Mouse (Mus musculus) MEL (cell line): Measurements from ENCODE around the gene Cntfr. TPM values are rescaled to one million over a fixed set of nuclear protein-coding genes. Genes with fewer than 3 reads are reported as not detected.
"Not testable (repeated sequence)": the region's sequence is repeated elsewhere in the genome, so short reads cannot be mapped to it uniquely, and the experiment has no call there.

Source experiments
- DNase-seq: peaks from one replicate; pipeline ENCODE4 v3.0.0; 2011; ENCODE audit warnings: low read depth, low spot score
- H3K27ac ChIP-seq: 2 replicates; pipeline ENCODE4 v1.5.1; 2012; ENCODE audit warnings: low read depth, mild to moderate bottlenecking, control low read depth, low read length, moderate library complexity; ENCODE audit not compliant: control insufficient read depth
- H3K27me3 ChIP-seq, 2 experiments: fragments of 150-350 bp in 1 of 2; sonication (generic) in 1 of 2; 2 replicates each; pipeline ENCODE4 v1.6.1; 2012; ENCODE audit warnings: low read length in 2 of 2, mild to moderate bottlenecking in 2 of 2, improper control_type of control experiment in 1 of 2, moderate library complexity in 1 of 2; ENCODE audit not compliant: insufficient read depth in 2 of 2, control insufficient read depth in 1 of 2
- H3K36me3 ChIP-seq, 2 experiments: 2 replicates each; pipeline ENCODE4 v1.6.1; 2012 to 2014; ENCODE audit warnings: low read length in 2 of 2, improper control_type of control experiment in 1 of 2, inconsistent platforms in 1 of 2, mild to moderate bottlenecking in 1 of 2; ENCODE audit not compliant: insufficient read depth in 2 of 2, control insufficient read depth in 1 of 2
- H3K4me1 ChIP-seq, 2 experiments: fragments of 150-350 bp in 1 of 2; sonication (generic) in 1 of 2; 2 replicates each; pipeline ENCODE4 v1.6.1; 2012; ENCODE audit warnings: low read length in 2 of 2, improper control_type of control experiment in 1 of 2, mild to moderate bottlenecking in 1 of 2; ENCODE audit not compliant: insufficient read depth in 2 of 2, control insufficient read depth in 1 of 2
- H3K4me3 ChIP-seq, 2 experiments: fragments of 150-350 bp in 1 of 2; sonication (generic) in 1 of 2; 2 replicates each; pipeline ENCODE4 v1.5.1; 2012; ENCODE audit warnings: low read depth in 2 of 2, low read length in 2 of 2, mild to moderate bottlenecking in 2 of 2, moderate library complexity in 2 of 2, control low read depth in 1 of 2, improper control_type of control experiment in 1 of 2; ENCODE audit not compliant: control insufficient read depth in 1 of 2, insufficient read depth in 1 of 2
- H3K79me2 ChIP-seq: 2 replicates; pipeline ENCODE4 v1.6.1; 2012; ENCODE audit warnings: mild to moderate bottlenecking, low read length, moderate library complexity; ENCODE audit not compliant: control insufficient read depth, poor library complexity, insufficient read depth
- H3K9ac ChIP-seq: 2 replicates; pipeline ENCODE4 v1.6.1; 2012; ENCODE audit warnings: low read depth, mild to moderate bottlenecking, control low read depth, low read length, moderate library complexity; ENCODE audit not compliant: control insufficient read depth, poor library complexity, severe bottlenecking
- H3K9me3 ChIP-seq: fragments of 150-350 bp; sonication (generic); replicated peaks from 2 replicates; pipeline ENCODE4 v1.6.1; 2012; ENCODE audit warnings: mild to moderate bottlenecking, low read length, improper control_type of control experiment, moderate library complexity; ENCODE audit not compliant: insufficient read depth
- polyA plus RNA-seq, 2 experiments: library from polyadenylated mRNA; stranded (reverse) in 1 of 2; unstranded in 1 of 2; fragments of >175 nt in 1 of 2; fragments of >200 nt in 1 of 2; gene quantifications; 2 replicates each; pipeline versions ENCODE4 v1.2.1 to v1.2.4; 2012; ENCODE audit warnings: low replicate concordance in 2 of 2, low read depth in 1 of 2; ENCODE audit not compliant: insufficient read length in 2 of 2, insufficient read depth in 1 of 2, missing spikeins in 1 of 2
- total RNA-seq: library from RNA; depleted of rRNA; stranded (reverse); fragments of 300-350 nt; gene quantifications from 2 replicates; pipeline ENCODE4 v1.2.3, GENCODE M21; 2012

Cntfr gene
- total and polyA plus RNA-seq, 3 experiments = not detected

GRCm38 (mm10) chr4:41699783-41700182, 2.9 kb upstream of the Cntfr start, which contains the start of gene Il11ra1:
TSS of gene Il11ra1 (plus strand) at chr4:41699989.
- not testable (repeated sequence) for H3K4me1 ChIP-seq, H3K36me3 ChIP-seq, H3K4me3 ChIP-seq

GRCm38 (mm10) chr4:41698421-41699016, 1.6 kb upstream of the Cntfr start:
- not testable (repeated sequence) for H3K4me3 ChIP-seq, H3K9ac ChIP-seq, H3K27me3 ChIP-seq, H3K27ac ChIP-seq, H3K79me2 ChIP-seq, H3K4me1 ChIP-seq, H3K9me3 ChIP-seq, DNase-seq, H3K36me3 ChIP-seq

More at GRCm38 (mm10) chr4:41699783-41700182, 2.9 kb upstream of the Cntfr start, which contains the start of gene Il11ra1:
- H3K9me3 ChIP-seq, H3K79me2 ChIP-seq, H3K27me3 ChIP-seq, H3K9ac ChIP-seq, H3K27ac ChIP-seq, DNase-seq: not testable (repeated sequence)

- H3K4me3 ChIP-seq = not testable (repeated sequence)
Measured at GRCm38 (mm10) chr4:41696452-41696851, 437 bp downstream of the Cntfr start.

GRCm38 (mm10) chr4:41695800-41696199, 1.1 kb downstream of the Cntfr start:
- not testable (repeated sequence) for H3K4me1 ChIP-seq, H3K9me3 ChIP-seq, H3K27me3 ChIP-seq, H3K79me2 ChIP-seq, H3K4me3 ChIP-seq, DNase-seq, H3K9ac ChIP-seq, H3K36me3 ChIP-seq, H3K27ac ChIP-seq

More at GRCm38 (mm10) chr4:41696452-41696851, 437 bp downstream of the Cntfr start:
- not testable (repeated sequence) for H3K9me3 ChIP-seq, H3K27ac ChIP-seq, H3K9ac ChIP-seq, DNase-seq, H3K4me1 ChIP-seq, H3K36me3 ChIP-seq, H3K27me3 ChIP-seq, H3K79me2 ChIP-seq

GRCm38 (mm10) chr4:41693511-41693910, 3.4 kb downstream of the Cntfr start:
- H3K27ac ChIP-seq, DNase-seq, H3K4me1 ChIP-seq, H3K36me3 ChIP-seq, H3K27me3 ChIP-seq, H3K79me2 ChIP-seq, H3K9me3 ChIP-seq, H3K9ac ChIP-seq, H3K4me3 ChIP-seq: not testable (repeated sequence)

GRCm38 (mm10) chr4:41690014-41690413, 6.9 kb downstream of the Cntfr start:
- H3K27ac ChIP-seq, H3K4me1 ChIP-seq, H3K79me2 ChIP-seq, H3K9me3 ChIP-seq, H3K27me3 ChIP-seq, H3K4me3 ChIP-seq, DNase-seq, H3K36me3 ChIP-seq, H3K9ac ChIP-seq: not testable (repeated sequence)

GRCm38 (mm10) chr4:41688562-41688961, 8.3 kb downstream of the Cntfr start:
- H3K27ac ChIP-seq, H3K9ac ChIP-seq, H3K36me3 ChIP-seq, H3K27me3 ChIP-seq, DNase-seq, H3K4me3 ChIP-seq, H3K79me2 ChIP-seq, H3K4me1 ChIP-seq, H3K9me3 ChIP-seq: not testable (repeated sequence)
